Mouse (Mus musculus): Measurements from ENCODE around the gene Rps11. TPM values are rescaled to one million over a fixed set of nuclear protein-coding genes. Genes with fewer than 3 reads are reported as not detected.

The Rps11 gene
- polyA plus RNA-seq, 1 experiment from 2014 or later, result 1,759 TPM

DNA sequence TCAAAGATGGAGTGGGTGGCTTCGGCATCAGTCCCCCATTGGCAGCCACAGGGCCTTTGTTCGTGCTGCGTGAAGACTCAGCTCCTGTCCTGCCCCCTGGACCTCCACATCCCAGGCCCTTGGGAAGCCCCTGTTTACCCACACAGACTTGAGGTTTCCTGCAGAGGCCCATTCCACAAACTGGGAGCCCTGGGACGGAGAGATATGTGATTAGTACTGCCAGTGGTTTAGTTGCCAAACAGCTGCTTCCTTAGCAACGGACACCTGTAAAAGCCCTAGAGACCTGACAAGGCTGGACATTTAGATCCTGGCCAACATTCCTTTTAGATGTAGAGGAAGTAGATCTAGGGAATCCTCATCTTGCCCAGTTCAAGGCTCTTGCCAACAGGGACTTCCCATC is 17.7 kb upstream of the Rps11 start:
- Histone ChIP-seq H3K27ac (replicated peaks; ENCODE audit: low read depth, low read length) (no peak overlapping the region), H3K4me1 (ENCODE audit: control insufficient read depth, insufficient read depth, low read length) (no peaks in the 10 kb centered on the region), H3K9ac (ENCODE audit: low read length) (no peak overlapping the region), H3K4me2 (ENCODE audit: low read depth, severe bottlenecking) (no peak overlapping the region), H3K4me3 (ENCODE audit: low read depth, low read length) (no peak overlapping the region), H3K36me3 (ENCODE audit: control insufficient read depth, insufficient read depth, low read length) (no peaks in the 10 kb centered on the region; the same call in 1 of the 2 replicates), H3K27me3 (ENCODE audit: control insufficient read depth, insufficient read depth, low read length) (no peaks in the 10 kb centered on the region; the same call in 1 of the 2 replicates), H3K9me3 (ENCODE audit: control insufficient read depth, low read length) (no peaks in the 10 kb centered on the region)
- DNase-seq (ENCODE audit: low spot score) (no peak), ATAC-seq (ENCODE audit: insufficient number of reproducible peaks, low FRiP score, low TSS enrichment, low read depth) (no peak)
- WGBS, result 92% methylated on average over 5 of the region's 5 CpGs

DNA sequence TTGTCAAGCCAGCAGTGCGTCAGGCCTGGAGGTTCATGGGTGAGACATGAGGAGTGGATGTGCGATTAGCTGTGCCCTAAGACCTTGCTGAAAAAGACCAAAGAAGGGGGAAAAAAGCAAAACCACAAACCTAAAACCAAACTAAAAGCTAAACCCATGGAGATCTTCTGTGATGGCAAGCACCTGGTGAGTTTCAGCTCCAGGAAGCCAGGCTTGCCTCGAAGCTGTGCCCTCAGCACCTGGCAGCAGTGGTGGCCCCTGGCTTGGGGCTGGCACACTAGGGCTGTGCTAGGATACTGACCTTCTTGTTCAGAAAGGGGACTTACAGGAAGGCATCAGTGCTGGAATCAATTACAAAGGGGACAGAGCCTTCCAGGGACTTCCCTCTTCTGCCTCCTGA is 17.1 kb upstream of the Rps11 start:
- no peaks in the 10 kb centered on the region for H3K9me3 ChIP-seq (ENCODE audit: control insufficient read depth, low read length)
- no peak overlapping the region for H3K9ac ChIP-seq (ENCODE audit: low read length)
- no peak for DNase-seq (ENCODE audit: low spot score)
- no peak overlapping the region for H3K4me2 ChIP-seq (ENCODE audit: low read depth, severe bottlenecking)
- H3K4me1 ChIP-seq (ENCODE audit: control insufficient read depth, insufficient read depth, low read length), result no peaks in the 10 kb centered on the region
- no peak overlapping the region for H3K27ac ChIP-seq (replicated peaks; ENCODE audit: low read depth, low read length)
- H3K27me3 ChIP-seq (ENCODE audit: control insufficient read depth, insufficient read depth, low read length), result no peaks in the 10 kb centered on the region; the same call in 1 of the 2 replicates
- ATAC-seq (ENCODE audit: insufficient number of reproducible peaks, low FRiP score, low TSS enrichment, low read depth), result no peak
- WGBS, result 91% methylated on average over 3 of the region's 3 CpGs
- no peak overlapping the region for H3K4me3 ChIP-seq (ENCODE audit: low read depth, low read length)
- no peaks in the 10 kb centered on the region; the same call in 1 of the 2 replicates for H3K36me3 ChIP-seq (ENCODE audit: control insufficient read depth, insufficient read depth, low read length)

DNA sequence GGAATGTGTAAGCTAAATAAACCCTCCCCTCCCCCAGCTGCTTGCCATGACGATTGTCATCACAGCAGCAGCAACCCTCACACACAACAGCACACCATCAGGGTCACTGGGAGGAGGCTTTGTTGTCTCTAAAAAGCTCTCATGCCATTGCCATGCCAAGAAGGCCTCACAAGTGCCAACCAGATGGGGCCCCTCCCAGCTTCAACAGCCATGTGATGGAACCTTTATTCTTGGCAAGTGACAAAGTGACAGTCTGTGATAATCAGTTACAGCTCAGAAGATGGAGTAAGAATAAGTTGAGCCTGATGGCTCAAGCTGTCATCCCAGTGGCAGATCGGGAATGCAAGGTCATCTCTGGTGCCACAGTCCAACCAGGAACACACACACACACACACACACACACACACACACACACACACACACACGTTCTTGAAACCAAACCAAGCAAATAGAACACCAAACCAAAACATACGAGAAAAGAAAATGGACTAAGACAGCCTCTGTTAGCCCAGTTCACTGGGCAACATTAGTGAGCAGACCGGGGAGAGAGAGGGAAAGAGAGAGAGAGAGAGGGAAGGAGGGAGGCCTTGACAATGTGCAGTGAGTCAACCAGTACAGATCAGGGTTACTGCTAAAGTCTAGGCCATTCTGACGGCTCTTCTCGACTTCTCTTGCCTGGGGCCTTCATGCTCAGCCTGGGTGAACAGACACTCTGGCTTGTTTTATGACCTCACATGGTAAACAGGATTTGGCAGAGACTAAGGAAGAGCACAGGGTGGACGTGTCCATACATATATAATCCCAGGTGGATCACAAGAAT is 15.9 kb upstream of the Rps11 start:
- H3K9me3 ChIP-seq (ENCODE audit: control insufficient read depth, low read length), result no peaks in the 10 kb centered on the region
- no peak overlapping the region for H3K4me3 ChIP-seq (ENCODE audit: low read depth, low read length)
- H3K27me3 ChIP-seq (ENCODE audit: control insufficient read depth, insufficient read depth, low read length), result no peaks in the 10 kb centered on the region; the same call in 1 of the 2 replicates
- ATAC-seq (ENCODE audit: insufficient number of reproducible peaks, low FRiP score, low TSS enrichment, low read depth) (no peak), DNase-seq (ENCODE audit: low spot score) (no peak)
- H3K27ac ChIP-seq (replicated peaks; ENCODE audit: low read depth, low read length), result no peak overlapping the region
- no peak overlapping the region for H3K9ac ChIP-seq (ENCODE audit: low read length)
- H3K36me3 ChIP-seq (ENCODE audit: control insufficient read depth, insufficient read depth, low read length), result no peaks in the 10 kb centered on the region; the same call in 1 of the 2 replicates
- H3K4me1 ChIP-seq (ENCODE audit: control insufficient read depth, insufficient read depth, low read length), result no peaks in the 10 kb centered on the region
- no peak overlapping the region for H3K4me2 ChIP-seq (ENCODE audit: low read depth, severe bottlenecking)
- 73% methylated on average over 8 of the region's 8 CpGs for WGBS

DNA sequence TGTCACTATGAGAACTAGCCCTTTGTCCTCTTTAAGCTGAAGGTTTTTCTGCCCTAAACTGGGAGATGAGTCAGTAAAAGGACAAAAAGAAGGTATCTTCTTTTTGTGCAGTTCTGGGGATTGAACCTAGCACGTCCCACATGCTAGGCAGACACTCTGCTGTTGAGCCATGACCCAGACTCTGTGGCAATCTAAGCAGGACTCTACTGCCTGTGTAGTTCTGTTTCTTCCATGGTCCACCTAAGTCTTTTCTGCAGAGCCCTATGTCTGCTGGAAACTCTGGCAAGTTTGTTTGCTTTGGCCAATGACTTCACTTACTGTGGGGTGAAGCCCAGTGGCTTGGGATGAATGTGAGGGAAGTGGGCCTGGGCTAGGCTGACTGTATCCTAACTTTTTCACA is 14.2 kb upstream of the Rps11 start:
- ATAC-seq (ENCODE audit: insufficient number of reproducible peaks, low FRiP score, low TSS enrichment, low read depth), result no peak
- Histone ChIP-seq H3K4me3 (ENCODE audit: low read depth, low read length) (no peak overlapping the region), H3K9me3 (ENCODE audit: control insufficient read depth, low read length) (no peaks in the 10 kb centered on the region), H3K4me2 (ENCODE audit: low read depth, severe bottlenecking) (no peak overlapping the region), H3K27me3 (ENCODE audit: control insufficient read depth, insufficient read depth, low read length) (no peaks in the 10 kb centered on the region; the same call in 1 of the 2 replicates), H3K9ac (ENCODE audit: low read length) (no peak overlapping the region), H3K4me1 (ENCODE audit: control insufficient read depth, insufficient read depth, low read length) (no peaks in the 10 kb centered on the region), H3K36me3 (ENCODE audit: control insufficient read depth, insufficient read depth, low read length) (no peaks in the 10 kb centered on the region; the same call in 1 of the 2 replicates), H3K27ac (replicated peaks; ENCODE audit: low read depth, low read length) (no peak overlapping the region)
- DNase-seq (ENCODE audit: low spot score), result no peak
- 69% methylated on average over 1 of the region's 1 CpGs for WGBS

DNA sequence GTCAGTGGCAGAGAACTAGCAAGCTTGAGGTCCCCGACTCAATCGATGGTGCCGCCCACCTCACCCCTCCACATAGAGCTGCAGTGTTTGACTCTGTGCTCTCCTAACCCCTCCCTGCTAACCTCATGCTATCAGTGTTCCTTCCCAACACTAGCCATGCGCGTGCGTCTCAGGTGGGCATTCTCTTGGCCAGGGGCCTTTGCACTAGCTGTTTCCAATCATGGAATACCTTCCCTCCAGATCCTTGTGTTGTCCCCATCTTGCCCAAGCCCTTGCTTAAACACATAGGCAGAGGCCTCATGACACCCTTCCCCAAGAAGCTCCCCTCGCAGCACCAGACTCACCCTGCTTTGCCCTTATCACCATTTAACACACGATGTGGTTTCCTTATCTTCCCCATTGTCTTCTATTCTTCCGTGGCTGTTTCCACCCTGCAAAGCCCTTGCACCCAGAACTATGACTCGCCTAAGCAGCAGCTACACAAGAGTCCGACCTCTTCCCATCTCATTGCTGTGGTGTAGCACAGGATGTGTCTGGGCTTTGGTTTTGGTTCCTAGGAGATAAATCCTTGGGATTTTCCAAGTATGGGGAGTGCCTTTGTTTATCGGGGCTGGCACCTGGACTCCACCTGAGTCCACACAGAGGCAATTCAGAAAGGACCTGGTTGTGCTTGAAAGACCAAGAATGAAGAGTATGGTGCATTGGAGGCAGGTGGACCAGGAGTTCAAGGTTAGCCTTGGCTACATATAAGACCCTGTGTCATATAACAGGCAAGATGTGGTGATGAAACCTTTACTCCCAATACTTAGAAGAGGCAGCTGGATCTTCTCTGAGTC is 13.2 kb upstream of the Rps11 start:
- H3K9me3 ChIP-seq (ENCODE audit: control insufficient read depth, low read length), result no peaks in the 10 kb centered on the region
- no peaks in the 10 kb centered on the region for H3K36me3 ChIP-seq (ENCODE audit: control insufficient read depth, insufficient read depth, low read length)
- no peak overlapping the region for H3K9ac ChIP-seq (ENCODE audit: low read length)
- H3K4me1 ChIP-seq (ENCODE audit: control insufficient read depth, insufficient read depth, low read length), result no peaks in the 10 kb centered on the region
- no peak overlapping the region for H3K4me3 ChIP-seq (ENCODE audit: low read depth, low read length)
- no peaks in the 10 kb centered on the region; the same call in 1 of the 2 replicates for H3K27me3 ChIP-seq (ENCODE audit: control insufficient read depth, insufficient read depth, low read length)
- WGBS, result 83% methylated on average over 12 of the region's 12 CpGs
- no peak overlapping the region for H3K27ac ChIP-seq (replicated peaks; ENCODE audit: low read depth, low read length)
- DNase-seq (ENCODE audit: low spot score) (no peak), ATAC-seq (ENCODE audit: insufficient number of reproducible peaks, low FRiP score, low TSS enrichment, low read depth) (no peak)
- H3K4me2 ChIP-seq (ENCODE audit: low read depth, severe bottlenecking), result no peak overlapping the region

DNA sequence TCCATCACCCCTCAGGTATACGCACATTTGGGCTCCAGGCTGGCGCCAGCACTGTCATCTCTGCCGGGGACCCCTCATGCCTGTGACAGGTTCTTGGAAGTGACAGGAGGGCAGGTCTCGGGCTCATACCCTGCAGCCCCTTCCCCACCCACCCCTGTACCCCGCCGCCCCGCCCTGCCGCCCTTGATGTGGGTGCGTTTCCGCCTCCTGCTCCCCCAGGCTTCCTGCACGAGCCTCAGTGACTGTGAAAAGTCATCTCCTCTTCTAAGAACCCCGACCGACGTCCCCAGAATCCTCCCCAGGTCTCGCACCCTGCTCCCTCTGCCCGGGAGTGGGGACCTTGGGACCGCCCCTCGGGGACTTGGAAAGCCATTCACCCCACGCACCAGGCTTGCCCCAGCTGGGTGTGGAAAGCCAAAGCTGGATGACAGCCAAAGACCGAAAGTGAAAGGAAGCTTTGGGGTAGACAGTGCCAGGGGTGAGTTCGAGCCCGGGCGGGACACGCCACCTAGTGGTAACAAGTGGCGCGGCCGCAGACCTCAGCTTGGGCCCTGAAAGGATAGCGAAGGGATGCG is 11.8 kb upstream of the Rps11 start, which contains the start of the genes Gm45713 and Flt3l:
TSS of gene Gm45713 (minus strand) at position 239 of the 575 bp plus-strand sequence.
TSS of gene Flt3l (minus strand) at position 440 of the 575 bp plus-strand sequence.
- Histone ChIP-seq H3K9ac (ENCODE audit: low read length) (peak within 1 kb of the TSS; percentile 58), H3K4me3 (ENCODE audit: low read depth, low read length) (peak within 1 kb of the TSS; percentile 37), H3K27me3 (ENCODE audit: control insufficient read depth, insufficient read depth, low read length) (no peaks in the 10 kb centered on the region; the same call in 1 of the 2 replicates), H3K27ac (replicated peaks; ENCODE audit: low read depth, low read length) (no peak within 1 kb of the TSS), H3K36me3 (ENCODE audit: control insufficient read depth, insufficient read depth, low read length) (no peaks in the 10 kb centered on the region), H3K4me2 (ENCODE audit: low read depth, severe bottlenecking) (peak within 1 kb of the TSS; percentile 62), H3K4me1 (ENCODE audit: control insufficient read depth, insufficient read depth, low read length) (no peaks in the 10 kb centered on the region), H3K9me3 (ENCODE audit: control insufficient read depth, low read length) (no peaks in the 10 kb centered on the region)
- ATAC-seq (ENCODE audit: insufficient number of reproducible peaks, low FRiP score, low TSS enrichment, low read depth), result peak; percentile 65
- 3% methylated on average over 29 of the region's 29 CpGs for WGBS
- peak; percentile 87 for DNase-seq (ENCODE audit: low spot score)

DNA sequence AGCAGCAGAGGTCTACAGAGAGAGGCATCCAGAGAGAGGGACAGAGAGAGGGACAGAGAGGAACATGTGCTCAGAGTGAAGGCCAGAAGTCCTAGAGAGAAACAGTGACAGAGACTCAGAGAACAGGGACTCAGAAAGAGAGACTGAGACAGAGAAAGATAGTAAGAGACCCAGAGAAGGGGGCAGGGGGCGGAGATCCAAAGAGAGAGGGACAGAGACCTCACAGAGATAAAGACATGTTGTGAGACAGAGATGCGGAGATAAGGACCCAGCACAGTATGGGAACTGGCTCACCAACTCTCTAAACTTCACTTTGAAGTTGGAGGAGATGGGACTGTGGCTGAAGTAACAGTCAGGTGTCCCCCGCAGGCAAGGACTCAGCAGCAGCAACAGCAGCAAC is 11.1 kb upstream of the Rps11 start:
- no peaks in the 10 kb centered on the region for H3K36me3 ChIP-seq (ENCODE audit: control insufficient read depth, insufficient read depth, low read length)
- no peaks in the 10 kb centered on the region for H3K4me1 ChIP-seq (ENCODE audit: control insufficient read depth, insufficient read depth, low read length)
- no peaks in the 10 kb centered on the region for H3K9me3 ChIP-seq (ENCODE audit: control insufficient read depth, low read length)
- no peak overlapping the region for H3K27ac ChIP-seq (replicated peaks; ENCODE audit: low read depth, low read length)
- 71% methylated on average over 3 of the region's 3 CpGs for WGBS
- H3K27me3 ChIP-seq (ENCODE audit: control insufficient read depth, insufficient read depth, low read length), result no peaks in the 10 kb centered on the region; the same call in 1 of the 2 replicates
- no peak for DNase-seq (ENCODE audit: low spot score)
- no peak overlapping the region for H3K4me3 ChIP-seq (ENCODE audit: low read depth, low read length)
- no peak overlapping the region for H3K9ac ChIP-seq (ENCODE audit: low read length)
- no peak overlapping the region for H3K4me2 ChIP-seq (ENCODE audit: low read depth, severe bottlenecking)
- ATAC-seq (ENCODE audit: insufficient number of reproducible peaks, low FRiP score, low TSS enrichment, low read depth), result no peak

DNA sequence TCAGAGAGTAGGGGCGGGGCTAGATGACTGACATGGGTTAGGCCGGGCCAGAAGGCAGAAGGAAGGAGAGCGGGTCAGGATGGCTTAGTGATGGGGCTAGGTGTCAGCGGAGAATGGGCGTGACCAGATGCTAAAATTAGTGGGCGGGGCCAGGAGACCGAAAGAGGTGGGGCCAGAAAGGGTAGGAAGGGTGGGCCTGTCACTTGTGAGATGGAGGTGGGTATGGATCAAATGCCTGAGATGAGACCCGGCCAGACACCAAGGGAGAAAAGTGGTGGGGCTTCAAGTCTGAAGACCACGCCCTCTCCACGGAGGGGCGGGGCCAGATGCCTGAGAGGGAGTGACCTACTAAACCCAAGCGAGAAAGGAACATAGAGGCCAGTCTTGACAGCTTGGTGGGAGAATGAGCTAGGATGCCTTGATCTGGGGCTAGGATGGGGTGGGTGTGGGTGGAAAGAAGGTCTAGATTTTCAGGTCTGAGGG is 10.3 kb upstream of the Rps11 start:
- Histone ChIP-seq H3K4me1 (ENCODE audit: control insufficient read depth, insufficient read depth, low read length) (0 out of 2 replicates have a peak, but pooled peaks cover 4% of the 10 kb centered on the region), H3K9me3 (ENCODE audit: control insufficient read depth, low read length) (no peaks in the 10 kb centered on the region), H3K9ac (ENCODE audit: low read length) (no peak overlapping the region), H3K4me3 (ENCODE audit: low read depth, low read length) (no peak overlapping the region), H3K4me2 (ENCODE audit: low read depth, severe bottlenecking) (no peak overlapping the region), H3K27me3 (ENCODE audit: control insufficient read depth, insufficient read depth, low read length) (no peaks in the 10 kb centered on the region; the same call in 1 of the 2 replicates), H3K36me3 (ENCODE audit: control insufficient read depth, insufficient read depth, low read length) (no peaks in the 10 kb centered on the region), H3K27ac (replicated peaks; ENCODE audit: low read depth, low read length) (no peak overlapping the region)
- no peak for DNase-seq (ENCODE audit: low spot score)
- WGBS, result 5% methylated on average over 12 of the region's 12 CpGs
- ATAC-seq (ENCODE audit: insufficient number of reproducible peaks, low FRiP score, low TSS enrichment, low read depth), result no peak
